26 mouse cellular contexts compared by ENCODE assay signal in the genomic region with DNA sequence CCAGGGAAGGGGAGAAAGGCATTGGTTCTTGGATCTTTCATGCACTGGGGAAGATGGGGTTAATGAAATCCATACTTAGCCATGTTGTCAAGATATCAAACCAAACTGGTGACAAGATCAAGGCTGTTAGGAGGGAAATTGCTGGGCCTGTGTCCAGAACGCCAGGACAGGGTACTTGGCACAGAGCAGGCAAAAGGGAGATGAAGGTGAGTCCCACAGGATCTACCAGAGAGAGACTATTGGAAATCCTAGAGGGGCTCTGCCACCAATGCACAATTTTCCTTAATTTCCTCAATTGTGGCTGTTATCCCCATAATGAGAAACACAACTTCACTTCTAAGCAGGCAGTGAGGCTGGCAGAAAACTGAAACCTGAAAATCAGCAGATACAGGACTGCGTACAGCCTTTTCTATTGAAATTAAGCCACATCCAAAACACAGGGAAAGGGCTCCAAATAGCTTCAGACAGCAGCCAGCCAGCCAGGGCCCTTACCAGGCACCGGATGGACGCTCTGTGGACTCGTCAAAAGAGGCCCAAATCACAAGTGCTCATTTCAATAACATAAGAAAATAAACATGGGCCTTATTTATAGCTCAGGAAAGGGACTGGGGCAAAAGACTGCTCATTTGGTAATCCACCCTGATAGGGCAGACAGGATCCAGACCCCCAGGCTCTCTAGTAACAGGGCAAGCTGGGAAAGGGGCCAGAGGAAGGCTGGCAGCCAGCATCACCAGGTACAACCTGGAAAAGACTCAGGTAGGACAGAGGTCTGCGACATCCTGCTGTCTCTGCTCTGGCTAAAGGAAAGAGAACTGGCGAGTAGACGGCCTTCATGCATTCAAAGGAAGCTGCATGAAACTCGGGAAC. TPM values are rescaled to one million over a fixed set of nuclear protein-coding genes. Genes with fewer than 3 reads are reported as not detected.
DNase-seq lines count a peak whose midpoint lies in the region; ATAC-seq and TF ChIP-seq lines count a peak whose summit lies in the region.
"Had no signal": no experiment of that assay in that cellular context is flagged by ENCODE, and none has a peak within 500 bp of the region (broad histone marks: within the 10 kb centered on the region; RNA-seq: fewer than 3 reads in every experiment).

No protein-coding gene starts in this region.

- TF ChIP-seq CTCF in hindbrain, postnatal 0 days (IDR thresholded peaks at IDR 0.05; ENCODE audit: low read depth) = no peak

- no peaks in the 10 kb centered on the region for H3K27me3 ChIP-seq in embryonic facial prominence, embryonic 15.5 days
- no peaks in the 10 kb centered on the region for H3K27me3 ChIP-seq in hindbrain, postnatal 0 days (ENCODE audit: insufficient read depth, low read length)
- H3K27me3 ChIP-seq: forebrain, embryonic 13.5 days; hindbrain, embryonic 15.5 days; neural tube, embryonic 15.5 days; stomach, embryonic 15.5 days had no signal

- no peaks in the 10 kb centered on the region for H3K9me3 ChIP-seq in embryonic facial prominence, embryonic 15.5 days (replicated peaks)
- no peaks in the 10 kb centered on the region for H3K9me3 ChIP-seq in hindbrain, postnatal 0 days (ENCODE audit: low read length)
- H3K9me3 ChIP-seq: forebrain, embryonic 13.5 days; hindbrain, embryonic 15.5 days; neural tube, embryonic 15.5 days; stomach, embryonic 15.5 days had no signal

- no peak overlapping the region for H3K4me2 ChIP-seq in embryonic facial prominence, embryonic 15.5 days (replicated peaks)
- no peak overlapping the region for H3K4me2 ChIP-seq in hindbrain, postnatal 0 days (ENCODE audit: low read depth, low read length)
- H3K4me2 ChIP-seq: forebrain, embryonic 13.5 days; heart, embryonic 11.5 days; hindbrain, embryonic 15.5 days; liver, embryonic 11.5 days; midbrain, embryonic 11.5 days; neural tube, embryonic 15.5 days; stomach, embryonic 15.5 days had no signal

- 37% methylated on average over 9 of the region's 9 CpGs for WGBS in embryonic facial prominence, embryonic 15.5 days
- 57% methylated on average over 9 of the region's 9 CpGs for WGBS in hindbrain, postnatal 0 days

- H3K36me3 ChIP-seq in embryonic facial prominence, embryonic 15.5 days = no peaks in the 10 kb centered on the region
- H3K36me3 ChIP-seq in hindbrain, postnatal 0 days (ENCODE audit: insufficient read depth, low read length) = peaks cover 3% of the 10 kb centered on the region; the same call in 1 of the 2 replicates

- H3K4me3 ChIP-seq in embryonic facial prominence, embryonic 15.5 days (replicated peaks) = no peak overlapping the region
- no peak overlapping the region for H3K4me3 ChIP-seq in hindbrain, postnatal 0 days (ENCODE audit: low read length)
- H3K4me3 ChIP-seq: forebrain, embryonic 13.5 days; gastrocnemius, adult 2 months; hindbrain, embryonic 15.5 days; neural tube, embryonic 15.5 days; stomach, embryonic 15.5 days had no signal

- peak; percentile 33 for DNase-seq in brain, adult 2 months (ENCODE audit: low read depth, low spot score)
- DNase-seq in cerebellum, adult 8-10 months = peak; percentile 23
- DNase-seq in cerebellum, postnatal 36 days = peak; percentile 46 to 52
- no peak for DNase-seq in gastrocnemius, postnatal 10 days
- DNase-seq in hindbrain, postnatal 0 days (ENCODE audit: low spot score) = no peak
- no peak for DNase-seq in retina, postnatal 1 day
- no peak for DNase-seq in lung, postnatal 10 days
- DNase-seq: adrenal gland, postnatal 10 days; gastrocnemius, adult 2 months; kidney, postnatal 36 days; left cerebral cortex, postnatal 4 days; liver, postnatal 0 days; thymus, adult 18-20 months had no signal

- no peak overlapping the region for H3K9ac ChIP-seq in embryonic facial prominence, embryonic 15.5 days
- H3K9ac ChIP-seq in hindbrain, postnatal 0 days (replicated peaks; ENCODE audit: low read length) = no peak overlapping the region
- H3K9ac ChIP-seq: forebrain, embryonic 13.5 days; hindbrain, embryonic 15.5 days; liver, postnatal 0 days; neural tube, embryonic 15.5 days; stomach, embryonic 15.5 days had no signal

- peak; percentile 32 for ATAC-seq in embryonic facial prominence, embryonic 15.5 days (ENCODE audit: insufficient number of reproducible peaks, low FRiP score, low TSS enrichment, low read depth)
- ATAC-seq in hindbrain, postnatal 0 days = no peak
- ATAC-seq: forebrain, embryonic 13.5 days; intestine, embryonic 16.5 days; liver, postnatal 0 days; lung, postnatal 0 days had no signal

- H3K27ac ChIP-seq in embryonic facial prominence, embryonic 15.5 days (replicated peaks) = peak overlapping the region; percentile 68
- no peak overlapping the region for H3K27ac ChIP-seq in hindbrain, postnatal 0 days
- H3K27ac ChIP-seq: forebrain, embryonic 13.5 days; gastrocnemius, adult 2 months; hindbrain, embryonic 15.5 days; neural tube, embryonic 15.5 days; stomach, embryonic 15.5 days had no signal

- peaks cover 34% of the 10 kb centered on the region for H3K4me1 ChIP-seq in embryonic facial prominence, embryonic 15.5 days
- H3K4me1 ChIP-seq in hindbrain, postnatal 0 days (ENCODE audit: insufficient read depth, low read length) = 0 out of 2 replicates have a peak, but pooled peaks cover 6% of the 10 kb centered on the region
- H3K4me1 ChIP-seq: forebrain, embryonic 13.5 days had no signal

RNA-seq across cellular contexts. Expression of gene Alx4, which starts 48.1 kb away (rescaled TPM):
- 14.3 and 14.9 TPM in 2 replicates for polyA plus RNA-seq in embryonic facial prominence, embryonic 15.5 days (2015; fragmentation: Nextera tagmentation; extraction: Ambion mirVana)
- under 1 TPM; 0.78 to 0.81 TPM for total RNA-seq in gastrocnemius, postnatal 10 days (2021)
- 3.1 and 3.3 TPM in 2 replicates for total RNA-seq in hindbrain, postnatal 0 days (2014; rRNA removed)
- polyA plus RNA-seq in hindbrain, postnatal 0 days (2015; fragmentation: Nextera tagmentation; extraction: Ambion mirVana) = 0.54 and 0.61 TPM in 2 replicates
- total RNA-seq: hematopoietic stem cell, adult 5-6 weeks; megakaryocyte progenitor cell, adult 5-6 weeks had no signal
- polyA plus RNA-seq: heart, postnatal 0 days; liver, postnatal 0 days; lung, postnatal 0 days had no signal

Comparison
In these comparisons a context has a peak if more than half of its experiments do, and no peak if none do; other contexts are left out.
1. DNase-seq: peak in brain, adult 2 months (single experiment), cerebellum, adult 8-10 months (single experiment) and cerebellum, postnatal 36 days (2 of 2); none in gastrocnemius, postnatal 10 days (single experiment), hindbrain, postnatal 0 days (single experiment), retina, postnatal 1 day (single experiment) and lung, postnatal 10 days (single experiment).